Mouse (Mus musculus) hindbrain, embryonic 14.5 days (tissue): ENCODE measurements around the gene Helq. TPM values are rescaled to one million over a fixed set of nuclear protein-coding genes. Genes with fewer than 3 reads are reported as not detected.

Source experiments
- ATAC-seq: fragments of 200-750 bp; cut with Nextera tagmentation; 2 replicates; pipeline ENCODE4 v1.8.0; 2017; ENCODE audit warnings: moderate number of reproducible peaks, mild to moderate bottlenecking, moderate TSS enrichment, moderate library complexity; ENCODE audit not compliant: low FRiP score
- DNase-seq: peaks from one replicate; pipeline ENCODE4 v3.0.0-alpha.2; 2015; ENCODE audit warnings: low spot score
- H3K27ac ChIP-seq: fragments of 300-500 bp; sonication (generic); 2 replicates; pipeline ENCODE4 v1.5.1; 2014; ENCODE audit warnings: mild to moderate bottlenecking, moderate library complexity
- H3K27me3 ChIP-seq: fragments of 300-500 bp; sonication (generic); 2 replicates; pipeline ENCODE4 v1.6.1; 2014; ENCODE audit warnings: mild to moderate bottlenecking, low read length, mixed read lengths; ENCODE audit not compliant: control insufficient read depth, insufficient read depth
- H3K36me3 ChIP-seq: fragments of 300-500 bp; sonication (generic); replicated peaks from 2 replicates; pipeline ENCODE4 v1.6.1; 2014; ENCODE audit not compliant: control insufficient read depth, insufficient read depth
- H3K4me1 ChIP-seq: fragments of 300-500 bp; sonication (generic); replicated peaks from 2 replicates; pipeline ENCODE4 v1.6.1; 2014; ENCODE audit warnings: antibody characterized with exemption, low read length, mixed read lengths; ENCODE audit not compliant: control insufficient read depth, insufficient read depth
- H3K4me2 ChIP-seq: fragments of 300-500 bp; sonication (generic); replicated peaks from 2 replicates; pipeline ENCODE4 v1.6.1; 2014; ENCODE audit warnings: mild to moderate bottlenecking, moderate library complexity
- H3K4me3 ChIP-seq: fragments of 300-500 bp; sonication (generic); replicated peaks from 2 replicates; pipeline ENCODE4 v1.5.1; 2014; ENCODE audit warnings: mild to moderate bottlenecking, low read length
- H3K9ac ChIP-seq: fragments of 300-500 bp; sonication (generic); 2 replicates; pipeline ENCODE4 v1.6.1; 2014
- H3K9me3 ChIP-seq: fragments of 300-500 bp; sonication (generic); 2 replicates; pipeline ENCODE4 v1.6.1; 2016; ENCODE audit warnings: low read length; ENCODE audit not compliant: control insufficient read depth
- WGBS: fragments of 180-500 bp; shearing (Covaris S2); extraction: QIAGEN DNeasy Blood & Tissue Kit; methylation state at CpG from one replicate; pipeline ENCODE4 v1.1.7; 2014; 5-methylcytosine and 5-hydroxymethylcytosine counted together
- polyA plus RNA-seq: library from polyadenylated mRNA; unstranded; fragments of >200 nt; fragmentation: Nextera tagmentation; extraction: Ambion mirVana; gene quantifications from 2 replicates; pipeline ENCODE4 v1.2.1, GENCODE M21; 2014

The Helq gene
- polyA plus RNA-seq, 1 experiment from 2014 or later, result 23.8 TPM

DNA sequence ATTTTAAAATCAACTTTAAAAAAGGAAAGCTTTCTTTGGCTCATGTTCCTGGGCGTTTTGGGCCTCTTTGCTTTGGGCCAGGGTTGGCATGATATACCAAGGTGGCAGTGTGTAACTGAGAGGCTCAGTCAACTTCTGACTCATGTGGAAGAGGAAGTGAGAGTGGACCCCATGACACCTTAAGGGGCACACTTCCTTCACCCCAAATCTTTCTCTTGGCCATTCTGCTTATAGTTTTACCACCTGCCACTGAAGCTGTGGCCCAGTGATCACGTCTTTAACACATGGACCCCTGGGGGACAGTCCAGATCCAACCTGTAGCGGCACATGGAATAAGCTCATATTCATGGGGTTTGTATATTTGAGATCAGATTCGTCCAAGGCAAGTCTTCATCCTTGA is 72.4 kb downstream of the Helq start:
- 85% methylated on average over 4 of the region's 4 CpGs for WGBS
- H3K4me1 ChIP-seq, result no peaks in the 10 kb centered on the region

DNA sequence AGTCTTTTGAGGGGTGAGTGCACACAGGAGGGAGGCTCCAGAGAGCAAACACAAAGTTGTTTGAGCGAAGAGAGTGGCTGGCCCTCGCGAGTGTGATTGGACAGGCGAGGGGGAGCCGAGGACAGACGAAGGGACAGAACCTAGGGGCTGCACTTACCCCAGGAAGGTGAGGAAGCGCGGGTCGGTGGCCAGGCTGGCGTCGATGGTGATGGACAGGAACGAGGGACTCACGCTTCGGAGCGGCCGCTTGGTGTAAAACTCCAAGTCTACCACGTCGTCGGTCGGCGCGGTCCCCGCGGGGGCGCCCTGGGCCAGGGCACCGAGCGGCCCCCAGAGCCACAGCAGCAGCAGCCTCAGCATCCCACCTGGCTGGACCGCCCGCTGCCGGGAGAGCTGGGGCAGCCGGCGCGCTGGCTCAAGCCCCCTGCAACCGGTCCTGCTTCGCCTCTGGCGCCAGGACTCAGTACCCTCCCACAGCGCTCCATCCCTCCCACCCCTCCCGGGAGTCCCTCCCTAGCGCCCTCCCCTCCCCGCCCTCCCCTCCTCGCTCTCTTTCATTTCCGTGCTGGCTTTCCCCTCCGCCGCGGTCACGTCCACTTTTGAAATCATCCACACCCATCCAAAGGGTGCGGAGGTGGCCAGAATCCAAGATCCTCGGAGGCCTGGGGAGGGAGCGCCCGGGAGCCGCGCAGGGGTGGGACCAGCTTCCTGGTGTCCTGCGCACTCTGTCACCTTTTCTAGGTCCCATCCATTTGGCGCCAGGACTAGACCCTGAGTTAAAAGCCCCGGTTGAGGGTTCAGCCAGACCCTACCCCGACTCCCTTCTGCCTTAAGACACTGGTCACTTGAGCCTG is 78.9 kb downstream of the Helq start, which contains the start of gene Hpse:
Gene Hpse, minus strand, starts transcription at position 482 of the 854 bp plus-strand sequence.
- H3K36me3 ChIP-seq, result no peaks in the 10 kb centered on the region
- ATAC-seq, result peak; percentile 43; the same call in 1 of the 2 replicates
- no peak for DNase-seq

More for the DNA sequence above, 72.4 kb downstream of the Helq start:
- no peak for DNase-seq
- 0 out of 2 replicates have a peak, but pooled peaks cover 2% of the 10 kb centered on the region for H3K27me3 ChIP-seq
- no peaks in the 10 kb centered on the region for H3K36me3 ChIP-seq
- H3K4me3 ChIP-seq, result no peak overlapping the region
- no peaks in the 10 kb centered on the region for H3K9me3 ChIP-seq
- no peak for ATAC-seq
- no peak overlapping the region for H3K4me2 ChIP-seq
- no peak overlapping the region for H3K9ac ChIP-seq
- no peak overlapping the region for H3K27ac ChIP-seq

DNA sequence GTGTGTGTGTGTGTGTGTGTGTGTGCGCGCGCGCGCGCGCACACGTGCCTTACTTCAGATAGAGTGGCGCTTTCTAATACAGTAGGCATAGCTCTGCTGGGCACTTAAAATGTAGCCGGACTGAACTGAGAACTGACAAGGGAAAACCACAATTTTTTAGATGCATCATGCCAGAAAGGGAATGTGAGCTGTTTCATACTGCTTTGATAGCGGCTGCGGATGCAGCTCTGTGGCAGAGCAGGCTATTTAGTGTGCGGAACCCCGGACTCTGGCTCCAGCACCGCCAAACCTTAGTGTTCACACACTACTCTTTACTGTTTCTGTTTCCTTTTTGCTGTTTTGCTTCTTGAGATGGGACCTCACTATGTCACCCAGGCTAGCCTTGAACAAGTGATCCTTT is 81.6 kb downstream of the Helq start:
- no peak for ATAC-seq
- 95% methylated on average over 15 of the region's 15 CpGs for WGBS

More for the DNA sequence above, 78.9 kb downstream of the Helq start, which contains the start of gene Hpse:
- peaks cover 29% of the 10 kb centered on the region for H3K27me3 ChIP-seq
- H3K4me3 ChIP-seq, result peak within 1 kb of the TSS; percentile 40
- H3K4me2 ChIP-seq, result peak within 1 kb of the TSS; percentile 97
- H3K9me3 ChIP-seq, result no peaks in the 10 kb centered on the region
- under 1% methylated on average over 51 of the region's 56 CpGs for WGBS
- peak within 1 kb of the TSS; percentile 43 for H3K9ac ChIP-seq
- H3K4me1 ChIP-seq, result peaks cover 9% of the 10 kb centered on the region; the same call in 1 of the 2 replicates
- no peak within 1 kb of the TSS for H3K27ac ChIP-seq

More for the DNA sequence above, 81.6 kb downstream of the Helq start:
- Histone ChIP-seq H3K4me3 (no peak overlapping the region), H3K9me3 (no peaks in the 10 kb centered on the region), H3K9ac (no peak overlapping the region), H3K4me1 (peaks cover 9% of the 10 kb centered on the region; the same call in 1 of the 2 replicates), H3K27ac (no peak overlapping the region), H3K36me3 (no peaks in the 10 kb centered on the region), H3K27me3 (peaks cover 29% of the 10 kb centered on the region), H3K4me2 (no peak overlapping the region)
- DNase-seq, result no peak

Other genes with a start within 250 kb of the Helq start
- 0.60 and 1.4 TPM in 2 replicates for gene Plac8, start 226.4 kb downstream of the Helq start, polyA plus RNA-seq
- 58.3 and 63.4 TPM in 2 replicates for gene Coq2, start 123.5 kb downstream of the Helq start, polyA plus RNA-seq
- gene Hpse, start 78.9 kb downstream of the Helq start, polyA plus RNA-seq, result 0.41 and 0.65 TPM in 2 replicates
- gene Mrps18c, start within 50 bp of the Helq start, polyA plus RNA-seq, result 142 and 160 TPM in 2 replicates
- gene Abraxas1, start 22.4 kb upstream of the Helq start, polyA plus RNA-seq, result 11.4 and 14.9 TPM in 2 replicates
- gene Gpat3, start 47.1 kb upstream of the Helq start, polyA plus RNA-seq, result 1.4 and 1.9 TPM in 2 replicates